Mouse (Mus musculus) CD4-positive, CD25-positive, alpha-beta regulatory T cell, adult 2 months (primary cell): ENCODE data around the gene Usp48.

ENCODE experiments used
- DNase-seq: peaks from one replicate; pipeline ENCODE4 v3.0.0-alpha.2; 2012; ENCODE audit warnings: low read depth, low spot score

Gene Usp48

GRCm38 (mm10) chr4:137609702-137610101 lies 16.1 kb downstream of the Usp48 start:
- peak; percentile 77 for DNase-seq

- DNase-seq = no peak
Measured at GRCm38 (mm10) chr4:137610256-137610655, 16.7 kb downstream of the Usp48 start.

- no peak for DNase-seq
Measured at GRCm38 (mm10) chr4:137622847-137623246, 29.3 kb downstream of the Usp48 start.

- DNase-seq = no peak
Measured at GRCm38 (mm10) chr4:137627476-137628235, 34.1 kb downstream of the Usp48 start.

- no peak for DNase-seq
Measured at GRCm38 (mm10) chr4:137628400-137628799, 34.8 kb downstream of the Usp48 start.

- DNase-seq = no peak
Measured at GRCm38 (mm10) chr4:137629354-137629753, 35.8 kb downstream of the Usp48 start.

GRCm38 (mm10) chr4:137630153-137630552 lies 36.6 kb downstream of the Usp48 start:
- DNase-seq = no peak

- DNase-seq = no peak
Measured at GRCm38 (mm10) chr4:137631596-137631995, 38.0 kb downstream of the Usp48 start.

- no peak for DNase-seq
Measured at GRCm38 (mm10) chr4:137633394-137633793, 39.8 kb downstream of the Usp48 start.

- no peak for DNase-seq
Measured at GRCm38 (mm10) chr4:137636597-137636996, 43.0 kb downstream of the Usp48 start.

GRCm38 (mm10) chr4:137641556-137641955 lies 48.0 kb downstream of the Usp48 start:
- peak; percentile 14 for DNase-seq

GRCm38 (mm10) chr4:137642101-137642500 lies 48.5 kb downstream of the Usp48 start:
- no peak for DNase-seq

- no peak for DNase-seq
Measured at GRCm38 (mm10) chr4:137643459-137643858, 49.9 kb downstream of the Usp48 start.

GRCm38 (mm10) chr4:137646262-137646661 lies 52.7 kb downstream of the Usp48 start:
- no peak for DNase-seq

GRCm38 (mm10) chr4:137647648-137648047 lies 54.1 kb downstream of the Usp48 start:
- no peak for DNase-seq

GRCm38 (mm10) chr4:137648230-137648629 lies 54.7 kb downstream of the Usp48 start:
- peak; percentile 19 for DNase-seq

GRCm38 (mm10) chr4:137650912-137651311 lies 57.4 kb downstream of the Usp48 start:
- DNase-seq = no peak

- no peak for DNase-seq
Measured at GRCm38 (mm10) chr4:137652835-137653346, 59.3 kb downstream of the Usp48 start.

GRCm38 (mm10) chr4:137655241-137656031 lies 61.9 kb downstream of the Usp48 start:
- no peak for DNase-seq

GRCm38 (mm10) chr4:137657674-137658073 lies 64.1 kb downstream of the Usp48 start:
- DNase-seq = no peak

- DNase-seq = no peak
Measured at GRCm38 (mm10) chr4:137659541-137659940, 66.0 kb downstream of the Usp48 start.

- DNase-seq = no peak
Measured at GRCm38 (mm10) chr4:137660364-137661077, 67.0 kb downstream of the Usp48 start.
